Mouse (Mus musculus): Measurements from ENCODE around the gene Foxj3. TPM values are rescaled to one million over a fixed set of nuclear protein-coding genes. Genes with fewer than 3 reads are reported as not detected.

Gene Foxj3
- total and polyA plus RNA-seq, 3 experiments, result 13.4 to 33.9 (median 15.3) TPM

DNA sequence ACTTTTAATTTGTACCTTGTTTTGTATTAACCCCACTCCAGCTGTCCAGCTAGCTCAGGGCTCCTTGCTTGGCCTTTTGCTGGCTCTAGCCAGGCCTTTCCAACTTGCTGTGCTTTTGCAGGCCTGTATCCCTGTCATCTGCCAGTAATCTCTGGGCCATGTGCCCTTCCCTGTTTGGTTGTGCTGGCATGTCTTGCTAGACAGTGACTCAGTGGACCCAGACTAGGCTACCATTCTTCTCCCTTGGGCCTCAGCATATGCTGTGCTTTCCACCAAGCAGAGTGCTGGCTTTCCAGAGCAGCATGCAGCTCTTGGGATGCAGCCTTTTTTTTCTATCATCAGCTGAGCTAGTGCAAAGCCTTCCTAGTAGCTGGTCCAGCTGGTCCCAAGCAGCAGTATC lies 26.3 kb downstream of the Foxj3 start:
- Histone ChIP-seq H3K4me3 (replicated peaks in 1 of 3; ENCODE audit: low read depth in 2 of 3, low read length in 2 of 3, poor library complexity in 1 of 3) (peak overlapping the region in 1 of 3 experiments; percentile 2), H3K4me2 (ENCODE audit: insufficient read depth, low read depth, poor library complexity, severe bottlenecking) (no peak overlapping the region), H3K27me3 (replicated peaks) (no peaks in the 10 kb centered on the region), H3K36me3 (replicated peaks in 1 of 2; ENCODE audit: control insufficient read depth in 1 of 2, insufficient read depth in 1 of 2, low read length in 1 of 2) (peaks cover 3 to 34% of the 10 kb centered on the region in 2 experiments), H3K4me1 (ENCODE audit: control insufficient read depth in 1 of 2, insufficient read depth in 2 of 2) (peaks cover 0 to 22% of the 10 kb centered on the region in 2 experiments; a peak in 2 of 4 replicates), H3K79me2 (replicated peaks; ENCODE audit: control insufficient read depth, extremely low read depth, insufficient read depth, poor library complexity, severe bottlenecking) (peaks cover 32% of the 10 kb centered on the region), H3K9me3 (replicated peaks; ENCODE audit: low read length) (peaks cover 10% of the 10 kb centered on the region), H3K9ac (ENCODE audit: insufficient read depth, low read depth) (no peak overlapping the region), H3K27ac (ENCODE audit: insufficient read depth, low read depth) (no peak overlapping the region)
- in situ Hi-C loops (cut with MboI; ENCODE audit: low pct_ligation_motif_present, low pct_unique_long_range_greater_than_20kb, low sequenced_read_pairs), result no loop called here
- dilution Hi-C loops (cut with MboI; ENCODE audit: extremely low pct_ligation_motif_present, extremely low pct_unique_long_range_greater_than_20kb, low sequenced_read_pairs), result no loop called here
- TF ChIP-seq POLR2A (IDR thresholded peaks at IDR 0.05; ENCODE audit: low read depth, low read length), result no peak
- no peak for TF ChIP-seq JUN (IDR thresholded peaks at IDR 0.05; ENCODE audit: insufficient read depth, low read depth, low read length)
- TF ChIP-seq ZNF384 (IDR thresholded peaks at IDR 0.05; ENCODE audit: low read depth, low read length), result no peak
- no peak for TF ChIP-seq ZMIZ1 (IDR thresholded peaks at IDR 0.05; ENCODE audit: low read depth, low read length)
- TF ChIP-seq POLR2AphosphoS2 (IDR thresholded peaks at IDR 0.05; ENCODE audit: low read depth, low read length), result no peak
- no peak for TF ChIP-seq CHD1 (IDR thresholded peaks at IDR 0.05; ENCODE audit: low read depth, low read length)
- TF ChIP-seq BHLHE40 (IDR thresholded peaks at IDR 0.05; ENCODE audit: low read depth, low read length), result no peak
- DNase-seq (ENCODE audit: extremely low read depth), result no peak

DNA sequence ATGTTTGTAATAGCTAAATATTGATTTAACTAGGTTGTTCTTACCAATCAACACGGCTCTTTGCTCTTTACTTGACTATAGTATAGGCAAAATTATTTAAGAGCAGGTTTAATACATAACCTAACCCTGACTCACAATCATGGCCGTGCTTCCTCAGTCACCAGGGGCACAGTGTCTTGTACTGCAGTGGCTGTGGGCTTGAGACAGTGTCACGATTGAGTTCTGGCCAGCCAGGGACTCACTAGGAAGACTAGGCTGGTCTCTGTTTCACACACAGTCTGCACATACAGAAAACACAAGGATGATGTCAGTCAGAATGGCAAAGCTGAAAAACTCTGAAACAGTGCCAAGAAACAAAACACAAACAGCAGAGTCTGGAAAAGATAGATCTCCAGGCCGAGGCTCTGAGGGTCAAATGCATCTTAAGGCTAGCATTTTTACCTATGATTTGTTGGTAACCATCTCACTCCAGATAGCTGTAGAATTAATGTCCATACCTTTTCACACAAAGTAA lies 29.6 kb downstream of the Foxj3 start:
- Histone ChIP-seq H3K79me2 (replicated peaks; ENCODE audit: control insufficient read depth, extremely low read depth, insufficient read depth, poor library complexity, severe bottlenecking) (peaks cover 18% of the 10 kb centered on the region), H3K9me3 (replicated peaks; ENCODE audit: low read length) (peaks cover 10% of the 10 kb centered on the region), H3K36me3 (replicated peaks in 1 of 2; ENCODE audit: control insufficient read depth in 1 of 2, insufficient read depth in 1 of 2, low read length in 1 of 2) (peaks cover 3 to 32% of the 10 kb centered on the region in 2 experiments), H3K4me2 (ENCODE audit: insufficient read depth, low read depth, poor library complexity, severe bottlenecking) (no peak overlapping the region), H3K4me1 (ENCODE audit: control insufficient read depth in 1 of 2, insufficient read depth in 2 of 2) (peaks cover 0 to 15% of the 10 kb centered on the region in 2 experiments; a peak in 2 of 4 replicates), H3K27ac (ENCODE audit: insufficient read depth, low read depth) (no peak overlapping the region), H3K27me3 (replicated peaks) (no peaks in the 10 kb centered on the region), H3K9ac (ENCODE audit: insufficient read depth, low read depth) (no peak overlapping the region), H3K4me3 (replicated peaks in 1 of 3; ENCODE audit: low read depth in 2 of 3, low read length in 2 of 3, poor library complexity in 1 of 3) (no peak overlapping the region)
- DNase-seq (ENCODE audit: extremely low read depth), result no peak
- dilution Hi-C loops (cut with MboI; ENCODE audit: extremely low pct_ligation_motif_present, extremely low pct_unique_long_range_greater_than_20kb, low sequenced_read_pairs), result no loop called here
- in situ Hi-C loops (cut with MboI; ENCODE audit: low pct_ligation_motif_present, low pct_unique_long_range_greater_than_20kb, low sequenced_read_pairs), result no loop called here
- TF ChIP-seq KAT2A (IDR thresholded peaks at IDR 0.05; ENCODE audit: insufficient replicate concordance, low read length), result no peak
- TF ChIP-seq PAX5 (IDR thresholded peaks at IDR 0.05; ENCODE audit: low read length), result no peak

DNA sequence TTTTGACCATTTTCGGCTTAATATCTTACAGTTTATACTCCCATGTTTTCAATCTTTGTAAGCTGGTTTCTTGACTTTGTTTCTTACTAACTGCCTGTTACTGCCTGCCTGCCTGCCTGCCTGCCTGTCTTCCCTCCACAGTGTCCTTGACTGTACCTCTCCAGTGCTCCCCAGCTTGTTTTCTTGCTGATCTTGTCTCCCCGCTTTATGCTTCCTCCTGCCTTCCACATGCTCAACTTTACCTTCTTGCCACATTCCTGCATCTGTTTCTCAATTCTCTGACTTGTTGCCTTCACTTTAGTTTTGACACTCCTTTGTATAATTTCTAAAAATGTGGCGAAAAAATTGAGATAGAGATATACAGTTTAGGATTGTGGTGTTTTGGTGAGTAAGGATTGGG lies 35.9 kb downstream of the Foxj3 start:
- dilution Hi-C loops (cut with MboI; ENCODE audit: extremely low pct_ligation_motif_present, extremely low pct_unique_long_range_greater_than_20kb, low sequenced_read_pairs), result no loop called here
- no peak for TF ChIP-seq JUND (conservative IDR thresholded peaks at IDR 0.05; ENCODE audit: low read depth, low read length)
- TF ChIP-seq TCF12 (IDR thresholded peaks at IDR 0.05; ENCODE audit: low read depth, low read length), result no peak
- no peak for TF ChIP-seq ZC3H11A (IDR thresholded peaks at IDR 0.05; ENCODE audit: low read depth, low read length)
- no peak for TF ChIP-seq ETS1 (conservative IDR thresholded peaks at IDR 0.05; ENCODE audit: low read depth, low read length)
- no peak for TF ChIP-seq USF1 (IDR thresholded peaks at IDR 0.05; ENCODE audit: low read depth, low read length)
- TF ChIP-seq MAFK (IDR thresholded peaks at IDR 0.05; ENCODE audit: insufficient replicate concordance, low read length), result no peak
- no peak for TF ChIP-seq RAD21 (IDR thresholded peaks at IDR 0.05; ENCODE audit: low read depth, low read length)
- no peak for TF ChIP-seq E2F4 (IDR thresholded peaks at IDR 0.05; ENCODE audit: insufficient replicate concordance, low read depth, low read length)
- no peak for TF ChIP-seq MXI1 (IDR thresholded peaks at IDR 0.05; ENCODE audit: low read depth, low read length)
- TF ChIP-seq ZNF384 (IDR thresholded peaks at IDR 0.05; ENCODE audit: low read depth, low read length), result no peak
- no peak for TF ChIP-seq RCOR1 (conservative IDR thresholded peaks at IDR 0.05; ENCODE audit: low read depth, low read length)
- no peak for TF ChIP-seq MAZ (IDR thresholded peaks at IDR 0.05; ENCODE audit: low read depth, low read length)
- in situ Hi-C loops (cut with MboI; ENCODE audit: low pct_ligation_motif_present, low pct_unique_long_range_greater_than_20kb, low sequenced_read_pairs), result no loop called here
- Histone ChIP-seq H3K9me3 (replicated peaks; ENCODE audit: low read length) (no peaks in the 10 kb centered on the region), H3K36me3 (replicated peaks in 1 of 2; ENCODE audit: control insufficient read depth in 1 of 2, insufficient read depth in 1 of 2, low read length in 1 of 2) (peaks cover 12 to 47% of the 10 kb centered on the region in 2 experiments), H3K9ac (ENCODE audit: insufficient read depth, low read depth) (no peak overlapping the region), H3K27me3 (replicated peaks) (no peaks in the 10 kb centered on the region), H3K4me3 (replicated peaks in 1 of 3; ENCODE audit: low read depth in 2 of 3, low read length in 2 of 3, poor library complexity in 1 of 3) (no peak overlapping the region), H3K27ac (ENCODE audit: insufficient read depth, low read depth) (no peak overlapping the region), H3K4me2 (ENCODE audit: insufficient read depth, low read depth, poor library complexity, severe bottlenecking) (no peak overlapping the region), H3K79me2 (replicated peaks; ENCODE audit: control insufficient read depth, extremely low read depth, insufficient read depth, poor library complexity, severe bottlenecking) (peaks cover 21% of the 10 kb centered on the region), H3K4me1 (ENCODE audit: control insufficient read depth in 1 of 2, insufficient read depth in 2 of 2) (peaks cover 0 to 30% of the 10 kb centered on the region in 2 experiments; a peak in 2 of 4 replicates)
- no peak for DNase-seq (ENCODE audit: extremely low read depth)

Data from CH12.LX (cell line).